Mouse (Mus musculus) testis, adult 2 months (tissue): Measurements from ENCODE around the gene Nrarp.

ENCODE experiments used
- CTCF ChIP-seq: fragments of 200-500 bp; IDR thresholded peaks from 2 replicates; pipeline ENCODE4 v1.5.1; 2012; ENCODE audit warnings: low read depth, mild to moderate bottlenecking, inconsistent platforms, low read length, moderate library complexity; ENCODE audit not compliant: control insufficient read depth, insufficient read depth, insufficient replicate concordance
- POLR2A ChIP-seq: fragments of 200-500 bp; IDR thresholded peaks from 2 replicates; pipeline ENCODE4 v1.6.1; 2012; ENCODE audit warnings: low read depth, mild to moderate bottlenecking, inconsistent platforms, low read length, moderate library complexity; ENCODE audit not compliant: control insufficient read depth

- TF ChIP-seq CTCF (no peak), POLR2A (no peak)
Observed at GRCm38 (mm10) chr2:25178285-25178972, 2.1 kb upstream of the Nrarp start.
